Mouse (Mus musculus) ZHBTc4 (cell line): ENCODE measurements at regions not wholly inside any gene's neighbourhood (a gene's known extent, or its start where the extent isn't known, plus 50 kb on each side); places are given as distances from the start of the nearest gene placed in this dataset.

Experiments used
- DNase-seq: peaks from one replicate; pipeline ENCODE4 v3.0.0-alpha.2; 2011; ENCODE audit warnings: low read depth, low spot score

DNA sequence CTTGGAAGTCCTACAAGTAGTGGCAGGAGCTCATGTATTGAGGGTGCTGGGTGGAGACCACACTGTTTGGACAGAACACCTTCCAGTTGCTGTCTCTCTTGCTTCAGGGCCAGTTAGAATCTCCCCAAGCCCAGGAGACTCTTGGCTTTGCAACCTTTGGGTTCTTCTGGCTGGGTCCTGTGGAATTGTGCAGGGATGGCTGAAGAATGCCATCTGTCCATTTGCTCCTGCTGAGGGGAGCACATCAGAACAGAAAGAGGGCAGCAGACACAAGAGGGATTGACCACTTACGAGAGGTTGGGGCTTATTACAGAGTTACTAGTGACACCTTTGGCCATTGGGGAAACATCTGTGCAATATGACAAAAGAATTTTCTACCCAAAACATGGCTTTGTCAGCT lies 145.1 kb downstream of the Rps24 start:
- no peak for DNase-seq

DNA sequence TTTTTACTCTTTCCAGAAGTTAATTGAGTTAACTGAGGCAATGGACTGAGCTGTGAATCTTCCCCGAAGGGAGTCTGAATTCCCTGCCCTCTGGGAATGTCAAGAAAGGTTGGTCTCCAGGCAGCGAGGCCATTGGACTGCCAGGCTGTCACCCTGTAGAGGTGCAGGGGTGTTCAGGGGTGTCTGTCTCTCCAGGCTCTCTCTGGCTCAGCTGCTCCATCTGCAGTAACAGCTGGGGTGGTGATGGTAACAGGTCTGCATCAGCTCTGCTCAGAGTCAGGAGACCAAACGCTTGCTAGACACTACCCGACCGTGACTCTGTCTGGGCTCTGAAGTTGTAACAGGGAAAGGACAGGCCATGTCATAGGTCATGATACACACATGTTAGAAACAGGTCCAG lies 154.9 kb downstream of the Rps24 start:
- no peak for DNase-seq

DNA sequence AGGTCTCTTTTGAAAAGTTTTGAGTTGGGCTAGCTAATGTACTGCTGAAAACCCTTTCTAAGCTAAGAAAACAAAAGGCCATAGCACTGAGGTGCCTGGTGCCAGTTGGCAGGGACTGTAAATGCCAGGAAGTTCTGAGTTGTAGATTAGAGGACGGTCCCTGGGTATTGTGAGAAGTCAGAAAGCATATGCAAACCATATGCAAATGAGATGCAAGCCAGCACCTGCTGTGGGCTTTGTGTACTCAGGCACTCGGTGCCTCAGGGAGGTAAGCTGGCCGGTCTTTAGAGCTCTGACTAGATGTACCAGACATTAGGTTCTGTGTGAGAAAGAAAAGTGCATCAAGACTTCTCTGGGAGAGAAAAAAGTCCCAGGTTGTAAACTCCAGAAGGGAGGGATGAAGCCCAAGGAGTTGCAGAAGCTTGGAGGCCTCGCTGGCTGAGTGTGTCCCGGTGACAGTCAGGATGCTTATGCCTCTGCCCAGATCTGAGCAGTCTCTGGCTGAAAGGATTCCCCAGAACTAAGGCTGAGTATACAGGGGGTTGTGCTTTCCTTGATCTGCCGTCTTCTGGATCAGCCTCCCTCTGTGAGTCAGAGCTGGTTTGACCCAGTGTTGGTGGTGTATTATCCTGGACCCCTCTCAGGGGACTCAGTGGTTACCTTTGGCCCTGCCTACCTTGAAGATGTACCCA lies 157.3 kb downstream of the Rps24 start:
- DNase-seq, result peak; percentile 61

DNA sequence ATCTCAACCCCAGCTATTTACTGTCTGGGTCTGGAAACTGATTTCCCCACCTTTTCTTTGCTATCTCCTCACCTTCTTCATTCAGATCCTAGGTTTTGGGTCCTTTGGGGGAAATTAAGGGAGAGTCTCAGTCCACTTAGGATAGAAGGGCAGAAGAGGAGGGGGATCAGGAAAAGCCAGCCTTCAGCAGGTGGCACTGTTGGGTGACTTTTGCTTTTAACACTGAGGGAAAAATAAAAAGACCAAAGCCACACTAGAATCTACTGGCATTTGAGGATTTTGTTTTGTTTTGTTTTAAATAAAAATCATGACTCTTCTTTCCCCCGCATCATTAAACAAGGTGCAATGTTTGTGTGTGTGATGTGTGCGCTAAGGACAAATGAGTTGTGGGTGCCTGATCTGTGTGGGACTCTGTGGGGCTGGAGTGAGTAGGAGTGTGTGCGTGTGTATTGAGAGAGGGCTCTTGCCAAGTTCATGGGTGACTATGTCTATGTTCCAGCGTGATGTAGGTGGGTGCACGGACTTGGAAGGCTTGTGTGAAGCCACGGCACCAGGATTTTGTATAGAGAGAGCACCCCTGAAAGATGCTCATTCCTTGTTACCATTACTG lies 159.4 kb downstream of the Rps24 start:
- DNase-seq, result no peak

DNA sequence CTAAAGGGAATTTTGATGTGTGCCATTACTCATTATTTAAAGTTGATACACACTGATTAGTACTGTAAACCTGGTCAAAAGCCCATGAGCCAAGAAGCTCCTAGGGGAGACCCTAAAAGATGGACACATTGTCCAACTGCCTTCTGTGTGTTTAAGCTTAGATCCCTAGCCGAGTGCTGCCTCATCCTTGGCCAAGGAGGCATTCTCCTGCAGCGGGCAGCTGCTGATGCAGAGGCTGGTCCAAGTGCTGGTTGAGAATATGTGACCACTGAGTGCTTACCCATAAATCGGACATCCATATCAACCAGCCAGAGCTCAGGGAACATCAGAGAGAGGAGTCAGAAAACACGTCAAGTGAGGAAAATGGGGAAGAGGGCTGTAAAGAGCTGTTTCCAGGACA lies 160.8 kb downstream of the Rps24 start:
- no peak for DNase-seq

DNA sequence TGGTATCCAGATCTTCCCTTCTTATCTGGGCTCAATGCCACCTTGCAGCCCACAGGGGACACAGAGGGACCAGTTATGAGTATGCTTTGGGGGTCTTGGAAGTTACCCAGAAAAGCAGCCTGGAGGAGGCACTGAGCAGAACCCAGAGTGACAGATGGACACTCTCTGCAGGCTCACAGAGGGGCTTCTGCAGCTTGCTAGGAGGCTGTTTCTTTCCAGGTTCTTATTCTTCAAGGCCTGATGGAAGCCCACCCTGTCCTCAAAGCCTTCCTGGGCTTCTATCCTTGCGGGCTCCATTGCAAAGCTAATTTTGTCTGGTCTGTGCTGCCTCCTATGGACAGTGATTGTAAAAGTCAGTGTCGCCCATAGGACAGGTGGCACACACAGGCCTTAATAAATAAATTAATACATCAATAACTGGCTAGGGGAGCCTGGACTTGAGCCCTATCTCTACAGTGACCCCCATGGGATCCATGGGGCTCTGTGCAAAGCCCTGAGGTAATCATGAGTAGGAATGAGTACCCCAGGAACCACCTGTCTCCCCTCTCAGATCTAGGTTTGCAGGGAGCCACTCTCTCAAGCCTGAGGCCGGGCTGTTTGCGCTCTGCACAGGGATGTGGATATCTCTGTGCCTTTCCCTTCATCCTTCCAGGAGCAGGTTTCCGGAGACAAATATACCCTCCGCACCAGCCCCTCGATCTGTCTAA lies 163.4 kb downstream of the Rps24 start:
- no peak for DNase-seq

DNA sequence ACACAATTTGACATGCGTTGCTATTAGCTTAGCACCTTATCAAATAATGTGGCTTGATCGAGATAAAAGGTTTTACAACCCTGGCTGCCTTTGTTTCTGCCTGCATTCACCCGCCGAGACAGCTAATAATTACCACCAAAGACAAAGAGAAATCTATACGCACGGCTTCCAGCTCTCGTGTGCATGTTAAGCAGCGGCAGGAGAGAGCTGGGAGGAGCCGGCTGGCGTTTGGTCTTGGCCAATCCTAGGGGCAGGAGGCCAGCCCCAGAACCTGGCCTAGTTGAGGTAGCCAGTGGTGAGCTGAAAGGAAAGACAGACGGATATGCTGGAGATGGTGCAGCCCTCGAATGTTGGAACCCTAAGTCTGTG lies 164.0 kb downstream of the Rps24 start:
- no peak for DNase-seq

DNA sequence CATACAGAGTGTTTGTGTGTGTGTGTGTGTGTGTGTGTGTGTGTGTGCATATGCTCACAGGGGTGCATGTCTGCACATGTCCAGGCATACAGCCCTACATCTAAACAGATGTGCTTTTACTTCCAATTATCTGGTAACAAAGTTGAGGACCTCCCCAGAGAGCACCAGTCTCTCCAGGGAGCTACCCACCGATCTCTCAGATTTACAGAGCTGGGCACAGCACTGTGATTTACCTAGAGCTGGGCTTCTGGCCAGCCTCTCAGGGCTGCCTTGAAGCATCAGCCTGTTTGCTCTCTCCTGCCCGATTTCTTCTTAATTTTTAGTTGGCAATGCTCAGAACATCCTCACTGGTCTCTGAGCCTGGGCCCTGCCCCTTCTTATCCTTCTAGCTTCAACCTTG lies 165.7 kb downstream of the Rps24 start:
- DNase-seq, result no peak

DNA sequence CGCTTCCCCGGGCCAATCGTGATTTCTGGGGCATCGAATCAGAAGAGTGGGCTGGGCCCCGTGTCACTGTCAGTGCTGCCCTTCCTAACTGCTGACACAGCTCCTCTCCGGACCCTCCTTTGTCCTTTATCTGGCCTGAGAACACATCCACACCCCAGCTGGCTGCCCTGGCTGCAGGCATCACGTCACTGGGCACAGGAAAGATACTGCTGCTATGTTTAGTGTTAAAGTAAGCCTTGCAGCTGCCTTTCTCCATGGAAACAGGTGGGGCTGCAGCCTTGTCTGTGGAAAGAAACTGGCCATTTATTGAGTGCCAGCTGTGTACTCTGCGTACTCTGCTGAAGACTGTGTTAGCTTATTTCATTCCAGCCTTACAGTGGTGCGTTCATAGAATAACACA lies 168.7 kb downstream of the Rps24 start:
- no peak for DNase-seq

DNA sequence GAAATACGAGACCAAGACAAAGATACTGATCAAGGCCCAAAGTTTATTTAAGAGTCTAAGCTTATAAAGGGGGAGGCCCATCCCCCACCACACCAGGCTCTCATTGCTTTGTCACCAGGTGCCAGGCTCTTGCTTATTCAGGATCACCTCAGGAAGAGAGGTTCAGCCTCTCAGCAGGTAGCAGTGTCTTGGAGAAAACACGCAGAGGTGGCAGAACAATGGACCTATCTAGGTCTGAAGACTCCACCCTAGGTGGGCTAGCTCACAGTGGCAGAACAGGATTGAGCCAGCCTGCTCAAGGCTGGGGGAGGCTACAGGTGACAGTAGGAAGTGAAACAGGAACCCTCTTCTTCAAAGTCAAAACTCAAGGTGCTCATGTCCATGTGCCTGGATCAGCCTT lies 174.9 kb downstream of the Rps24 start:
- DNase-seq, result peak; percentile 76

DNA sequence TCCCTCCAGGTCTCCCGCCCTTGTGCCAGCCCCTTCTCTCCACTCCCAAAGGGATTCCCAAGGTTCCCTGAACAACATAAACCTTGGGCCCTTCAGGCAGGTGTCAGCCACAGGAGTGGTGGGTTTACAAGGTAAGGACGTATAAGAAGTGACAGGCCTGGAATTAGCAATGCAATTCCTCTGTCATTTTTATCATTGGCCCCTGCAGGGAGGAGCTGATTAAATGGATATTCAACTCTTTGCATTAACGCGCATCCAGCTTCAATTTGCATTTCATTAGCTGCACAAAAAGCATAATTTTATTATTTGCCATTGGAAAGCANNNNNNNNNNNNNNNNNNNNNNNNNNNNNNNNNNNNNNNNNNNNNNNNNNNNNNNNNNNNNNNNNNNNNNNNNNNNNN lies 178.3 kb downstream of the Rps24 start:
- no peak for DNase-seq
